Mouse (Mus musculus): Measurements from ENCODE around the gene Stxbp5. TPM values are rescaled to one million over a fixed set of nuclear protein-coding genes. Genes with fewer than 3 reads are reported as not detected.

The Stxbp5 gene
- polyA plus RNA-seq, 1 experiment from 2014 or later: 7.4 TPM

DNA sequence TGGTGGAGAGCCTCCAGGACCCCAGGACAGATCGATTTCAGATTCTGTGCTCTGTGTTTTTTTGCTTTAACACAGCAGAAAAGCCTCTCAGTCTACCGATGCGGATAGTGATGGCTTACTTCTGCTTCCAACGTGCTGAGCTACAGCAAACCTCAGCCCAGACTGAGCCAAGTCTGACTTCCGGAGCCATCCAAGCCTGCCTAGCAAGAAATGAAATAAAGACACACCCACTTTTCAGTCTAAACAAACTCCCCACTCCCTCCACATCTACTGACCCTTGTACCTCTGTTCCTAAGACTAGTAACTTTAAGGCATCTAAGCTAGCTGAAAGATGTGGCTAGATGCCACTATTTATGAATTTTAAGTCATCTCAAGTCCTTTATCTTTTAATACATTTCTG is 182.8 kb downstream of the Stxbp5 start:
- Histone ChIP-seq H3K36me3 (ENCODE audit: control insufficient read depth, insufficient read depth, low read length) (no peaks in the 10 kb centered on the region), H3K4me3 (ENCODE audit: low read depth, low read length) (no peak overlapping the region), H3K4me2 (no peak overlapping the region), H3K9me3 (ENCODE audit: control insufficient read depth, low read length) (no peaks in the 10 kb centered on the region), H3K27me3 (replicated peaks; ENCODE audit: control insufficient read depth, insufficient read depth, low read length) (no peaks in the 10 kb centered on the region), H3K4me1 (replicated peaks; ENCODE audit: control insufficient read depth, insufficient read depth, low read length) (no peaks in the 10 kb centered on the region), H3K9ac (ENCODE audit: low read depth, low read length) (no peak overlapping the region), H3K27ac (ENCODE audit: low read depth, low read length) (no peak overlapping the region)
- ATAC-seq (replicated peaks; ENCODE audit: low FRiP score) (no peak), DNase-seq (ENCODE audit: low spot score) (no peak)
- 65% methylated on average over 5 of the region's 5 CpGs for WGBS

Other genes starting within 250 kb of the Stxbp5 start
- gene Samd5, start 225.9 kb downstream of the Stxbp5 start, polyA plus RNA-seq (2014; fragmentation: Nextera tagmentation; extraction: Ambion mirVana): 3.3 and 4.6 TPM in 2 replicates